Mouse (Mus musculus): ENCODE measurements around the gene Dip2b.
"Not testable (repeated sequence)": the region's sequence is repeated elsewhere in the genome, so short reads cannot be mapped to it uniquely, and the experiment has no call there.

Dip2b gene

DNA sequence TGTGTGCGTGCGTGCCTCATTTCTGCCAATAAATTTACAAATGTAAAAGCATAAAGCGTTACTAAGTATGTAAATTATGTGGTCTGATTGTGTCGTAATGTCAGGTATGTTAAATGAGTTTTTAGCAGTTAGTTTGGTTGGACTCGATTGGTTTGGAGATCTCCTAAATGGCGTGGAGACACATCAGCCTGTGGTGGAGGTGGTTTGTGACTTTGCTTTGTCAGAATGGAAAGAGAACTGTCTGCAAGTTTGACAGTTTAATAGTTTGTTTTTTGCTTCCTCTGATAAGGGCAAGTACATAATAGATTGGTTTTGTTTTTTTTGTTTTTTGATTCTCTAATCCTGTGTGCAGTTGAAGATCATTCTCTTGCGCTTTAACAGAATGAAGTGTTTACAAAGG, 221.9 kb downstream of the Dip2b start:
- not testable (repeated sequence) for DNase-seq (ENCODE audit: low spot score in 2 of 2)

DNA sequence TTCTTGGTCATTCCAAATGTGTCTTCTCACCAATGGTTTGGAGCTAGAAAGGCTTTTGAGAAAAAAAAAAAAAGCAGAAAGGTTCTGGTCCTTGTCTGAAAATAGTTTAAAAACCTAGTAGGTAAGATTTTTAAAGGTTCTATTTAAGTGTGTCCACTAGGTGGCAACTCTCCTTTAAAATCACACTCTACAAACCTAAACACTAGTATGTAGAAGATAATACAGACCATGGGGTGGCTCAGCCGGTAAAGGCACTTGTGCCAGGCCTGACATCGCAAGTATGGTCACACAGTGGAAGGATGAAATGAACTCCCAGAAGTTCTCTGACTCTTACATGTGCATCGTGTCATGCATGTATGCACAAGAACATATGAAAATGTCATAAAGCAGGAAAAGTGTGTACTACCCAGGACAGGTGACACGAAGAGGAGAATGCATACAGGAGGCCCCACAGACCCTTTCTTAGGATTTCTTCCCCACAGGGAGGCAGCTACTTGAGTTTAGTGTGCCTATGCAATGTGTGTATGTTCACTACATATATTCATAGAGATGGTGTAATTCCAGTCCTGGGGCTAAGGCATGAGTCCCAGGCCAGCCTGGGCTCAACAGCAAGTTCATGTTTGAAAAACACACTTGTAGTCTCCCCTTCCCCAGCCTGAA, 224.9 kb downstream of the Dip2b start:
- no peak for DNase-seq (ENCODE audit: low spot score in 2 of 2)

DNA sequence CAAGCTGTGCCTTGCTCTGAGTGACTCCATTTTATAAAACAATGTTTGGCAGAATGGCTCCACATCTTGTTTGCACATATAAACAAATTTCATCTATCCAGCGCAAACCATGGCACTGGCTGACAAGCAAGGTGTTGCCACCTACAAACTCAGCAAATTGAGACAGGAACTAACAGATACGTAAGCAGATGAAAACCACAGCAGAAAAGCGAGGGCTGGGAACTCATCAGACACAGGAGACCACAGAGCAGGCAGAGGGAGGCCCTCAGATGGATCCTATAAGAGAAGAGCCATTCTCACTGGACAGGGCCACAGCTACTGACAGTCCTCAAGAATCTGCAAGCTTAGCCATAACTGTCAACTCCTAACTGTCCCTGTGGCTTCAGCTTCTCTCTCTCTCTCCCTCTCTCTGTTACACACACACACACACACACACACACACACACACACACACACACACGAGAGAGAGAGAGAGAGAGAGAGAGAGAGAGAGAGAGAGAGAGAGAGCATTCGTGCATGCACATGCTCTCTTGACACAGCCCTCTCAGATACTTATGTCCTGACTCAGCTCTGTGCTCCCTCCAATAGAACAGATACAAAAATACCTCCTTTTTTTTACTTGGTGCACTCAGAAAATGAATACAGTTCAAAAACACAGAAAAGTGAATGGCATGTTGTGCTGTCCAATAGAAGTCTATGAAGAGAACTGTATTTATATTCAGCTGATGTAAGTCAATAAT, 227.3 kb downstream of the Dip2b start:
- DNase-seq (ENCODE audit: low spot score in 2 of 2): no peak

DNA sequence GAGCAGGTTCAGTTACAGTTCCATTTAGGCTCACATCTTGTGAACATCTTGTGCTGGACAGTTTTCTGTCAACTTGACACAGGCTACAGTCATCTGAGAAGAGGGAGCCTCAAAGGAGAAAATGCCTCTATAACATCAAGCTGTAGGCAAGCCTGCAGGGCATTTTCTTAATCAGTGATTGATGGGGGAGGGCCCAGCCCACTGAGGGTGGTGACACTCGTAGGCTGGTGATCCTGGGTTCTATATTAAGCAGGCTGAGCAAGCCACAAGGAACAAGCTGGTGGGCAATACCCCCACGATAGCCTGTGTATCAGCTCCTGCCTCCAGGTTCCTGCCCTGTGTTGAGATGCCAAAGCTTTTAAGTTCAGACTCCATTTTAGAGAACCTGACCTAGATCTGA, 230.5 kb downstream of the Dip2b start:
- DNase-seq (ENCODE audit: low spot score in 2 of 2): no peak

Data from frontal cortex, postnatal 14 days (tissue).